Mouse (Mus musculus) olfactory bulb, adult 2 months (tissue): ENCODE data around the gene Ang. TPM values are rescaled to one million over a fixed set of nuclear protein-coding genes. Genes with fewer than 3 reads are reported as not detected.

Source experiments
- H3K27ac ChIP-seq: fragments of 200-500 bp; 2 replicates; pipeline ENCODE4 v1.5.1; 2012; ENCODE audit warnings: low read depth, low read length; ENCODE audit not compliant: insufficient read depth
- H3K4me1 ChIP-seq: fragments of 200-500 bp; 2 replicates; pipeline ENCODE4 v1.6.1; 2012; ENCODE audit warnings: low read length; ENCODE audit not compliant: control insufficient read depth, insufficient read depth
- H3K4me3 ChIP-seq: fragments of 200-500 bp; 2 replicates; pipeline ENCODE4 v1.5.1; 2012; ENCODE audit warnings: mild to moderate bottlenecking, low read depth, low read length, moderate library complexity; ENCODE audit not compliant: insufficient read depth
- CTCF ChIP-seq: fragments of 200-500 bp; IDR thresholded peaks from 2 replicates; pipeline ENCODE4 v1.5.1; 2012; ENCODE audit warnings: low read depth, mild to moderate bottlenecking, low read length, moderate library complexity; ENCODE audit not compliant: insufficient read depth
- POLR2A ChIP-seq: fragments of 200-500 bp; IDR thresholded peaks from 2 replicates; pipeline ENCODE4 v1.6.1; 2012; ENCODE audit warnings: mild to moderate bottlenecking, low read depth, low read length, moderate library complexity; ENCODE audit not compliant: insufficient read depth
- WGBS: fragments of 180-500 bp; shearing (Covaris S2); methylation state at CpG from one replicate; pipeline ENCODE4 v1.1.7; 2018; 5-methylcytosine and 5-hydroxymethylcytosine counted together
- polyA plus RNA-seq: library from polyadenylated mRNA; stranded (reverse); fragments of >200 nt; gene quantifications from 2 replicates; pipeline ENCODE4 v1.2.4, GENCODE M21; 2012; ENCODE audit warnings: low replicate concordance; ENCODE audit not compliant: missing spikeins, insufficient read depth, insufficient read length

Ang gene
- not detected in 2 replicates for polyA plus RNA-seq

DNA sequence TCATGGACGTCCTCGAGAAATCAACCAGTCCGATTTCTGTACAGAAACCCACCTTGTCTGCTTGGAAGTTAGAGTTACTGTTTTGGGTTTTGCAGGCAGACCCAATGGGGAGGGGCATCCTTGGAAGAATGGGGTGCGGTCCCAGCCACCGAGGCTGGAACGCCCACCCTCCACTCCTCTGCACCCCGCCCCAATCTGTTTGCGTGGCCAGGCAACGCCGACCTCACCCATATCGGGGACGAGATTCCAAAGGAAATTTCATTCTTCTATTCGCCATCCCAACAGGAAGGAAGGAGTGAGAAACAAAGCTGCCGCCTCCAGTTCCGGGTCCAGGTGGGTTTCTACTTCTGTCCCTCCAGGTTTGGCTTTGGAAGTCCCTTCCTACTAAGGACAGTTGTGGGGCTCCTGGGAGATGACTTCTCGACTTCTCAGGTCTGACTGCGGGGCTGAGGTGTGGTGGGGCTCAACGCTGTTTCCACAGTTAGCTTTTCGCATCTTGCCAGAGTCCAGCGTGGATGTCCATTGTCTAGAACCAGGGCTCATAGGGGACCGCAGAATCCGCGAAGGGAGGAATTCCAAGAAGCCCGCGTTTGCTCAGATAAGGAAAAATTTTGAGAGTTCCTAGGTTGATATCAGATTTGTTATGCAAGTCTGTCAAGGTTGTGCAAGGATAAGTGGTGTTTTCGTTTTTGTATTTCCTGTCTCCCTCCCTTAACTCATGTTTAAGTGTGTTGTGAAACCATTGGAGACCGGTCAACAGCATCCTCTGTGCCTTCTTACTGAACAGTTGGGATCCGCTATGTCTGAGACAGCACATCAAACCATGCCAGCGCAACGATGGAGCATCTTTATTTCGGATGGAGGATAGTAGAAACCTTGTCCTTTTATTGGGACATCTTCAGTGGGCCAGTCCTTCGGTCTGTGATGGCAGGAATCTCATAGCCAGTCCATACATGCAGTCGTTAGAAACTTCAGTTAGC is at the start of gene Ang, which contains the start of gene Rnase4:
Gene Ang (plus strand): TSS at position 230 of the 980 bp plus-strand sequence.
Gene Rnase4 (plus strand): TSS at position 157 of the 980 bp plus-strand sequence.
- no peak for TF ChIP-seq POLR2A
- no peak for TF ChIP-seq CTCF
- Histone ChIP-seq H3K27ac (peak within 1 kb of the TSS; percentile 53; the same call in 1 of the 2 replicates), H3K4me1 (peaks cover 6% of the 10 kb centered on the region), H3K4me3 (peak within 1 kb of the TSS; percentile 95)
- 11% methylated on average over 33 of the region's 33 CpGs for WGBS

DNA sequence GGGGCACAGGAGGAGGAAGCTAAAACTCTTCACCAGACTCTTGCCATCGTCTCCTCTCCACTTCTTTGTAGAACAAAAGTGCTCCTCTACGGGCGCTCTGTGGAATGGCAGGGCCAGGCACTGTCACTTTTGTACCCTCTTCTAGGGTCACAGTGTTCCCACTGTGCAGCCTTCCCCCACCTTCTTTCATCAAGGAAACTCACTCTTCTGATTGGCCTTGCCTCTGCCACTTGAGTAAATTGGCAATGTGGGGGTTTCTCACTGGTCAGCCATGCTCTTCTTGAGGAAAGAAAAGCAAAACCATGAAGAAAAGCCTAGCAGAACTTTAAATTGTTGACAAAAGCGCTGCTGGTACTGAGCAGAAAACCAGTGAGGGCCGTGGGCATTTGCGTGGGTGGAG is 49.2 kb upstream of the Ang start, which contains the start of gene Rnase9:
Gene Rnase9 (minus strand): TSS at position 101 of the 400 bp plus-strand sequence.
- Histone ChIP-seq H3K4me1 (no peaks in the 10 kb centered on the region), H3K4me3 (no peak within 1 kb of the TSS), H3K27ac (no peak within 1 kb of the TSS)
- 68% methylated on average over 6 of the region's 6 CpGs for WGBS
- no peak for TF ChIP-seq CTCF
- no peak for TF ChIP-seq POLR2A

DNA sequence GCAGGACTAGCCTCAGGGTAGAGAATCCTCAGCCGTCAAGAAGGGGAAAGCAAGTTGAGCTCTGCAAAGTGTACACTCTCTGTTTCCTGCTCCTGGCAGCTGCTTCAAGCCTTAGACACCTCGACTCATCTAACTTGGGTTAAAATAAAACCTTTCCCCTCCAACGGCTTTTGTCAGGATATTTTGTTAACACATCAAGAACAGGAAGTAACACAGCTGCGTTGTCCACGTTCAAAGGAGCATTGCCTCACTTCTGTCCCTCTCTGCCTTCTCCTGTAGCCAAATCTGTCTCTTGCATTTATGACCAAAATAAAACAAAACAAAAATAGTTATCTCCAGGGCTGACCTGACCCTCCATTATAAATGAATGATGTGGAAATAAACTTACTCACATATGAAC is 43.1 kb upstream of the Ang start:
- Histone ChIP-seq H3K27ac (no peak overlapping the region), H3K4me3 (no peak overlapping the region), H3K4me1 (no peaks in the 10 kb centered on the region)
- TF ChIP-seq POLR2A (no peak), CTCF (no peak)
- 55% methylated on average over 5 of the region's 5 CpGs for WGBS

DNA sequence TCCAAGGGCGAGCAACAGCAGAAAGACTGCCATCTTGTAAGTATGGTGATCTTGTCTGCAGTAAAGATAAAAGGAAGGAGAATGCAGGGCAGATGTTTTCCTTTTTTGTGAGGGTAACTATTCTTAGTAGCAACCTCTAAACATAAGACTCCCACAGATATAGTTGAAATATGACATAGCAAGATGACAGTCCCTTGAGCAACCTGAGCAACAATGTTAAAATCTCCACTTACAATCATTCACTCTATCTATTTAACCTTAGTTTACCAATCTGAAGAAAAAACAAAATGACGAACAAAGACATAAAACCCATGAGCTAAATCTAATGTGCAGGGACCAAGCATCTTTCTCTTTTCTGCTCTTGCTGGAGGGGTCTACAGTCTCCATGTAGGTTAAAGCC is 40.9 kb upstream of the Ang start, which contains the start of gene Rnase11:
Gene Rnase11 (minus strand): TSS at position 101 of the 400 bp plus-strand sequence.
- WGBS, result 89% methylated on average over 2 of the region's 2 CpGs
- Histone ChIP-seq H3K4me1 (no peaks in the 10 kb centered on the region), H3K27ac (no peak within 1 kb of the TSS), H3K4me3 (no peak within 1 kb of the TSS)
- TF ChIP-seq POLR2A, result no peak
- TF ChIP-seq CTCF, result no peak

DNA sequence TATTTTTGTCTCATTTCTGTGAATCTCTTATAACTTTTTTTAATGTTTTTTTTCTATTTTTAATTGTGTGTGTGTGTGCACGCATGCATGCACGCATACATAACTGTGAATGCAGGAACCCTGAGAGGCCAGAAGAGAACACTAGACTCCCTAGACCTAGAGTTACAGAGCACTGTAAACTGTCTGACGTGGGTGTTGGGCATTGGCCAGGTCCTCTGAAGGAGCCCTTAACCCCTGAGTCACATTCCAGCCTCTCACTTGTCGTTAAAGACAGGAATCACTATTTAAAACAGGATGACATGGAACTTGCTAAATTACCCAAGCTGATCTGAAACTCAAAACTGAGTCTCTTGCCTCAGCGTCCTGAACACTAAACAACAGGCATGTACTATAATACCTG is 39.0 kb upstream of the Ang start:
- no peaks in the 10 kb centered on the region for H3K4me1 ChIP-seq
- 46% methylated on average over 5 of the region's 5 CpGs for WGBS
- H3K27ac ChIP-seq, result no peak overlapping the region
- TF ChIP-seq POLR2A (no peak), CTCF (no peak)
- no peak overlapping the region for H3K4me3 ChIP-seq

DNA sequence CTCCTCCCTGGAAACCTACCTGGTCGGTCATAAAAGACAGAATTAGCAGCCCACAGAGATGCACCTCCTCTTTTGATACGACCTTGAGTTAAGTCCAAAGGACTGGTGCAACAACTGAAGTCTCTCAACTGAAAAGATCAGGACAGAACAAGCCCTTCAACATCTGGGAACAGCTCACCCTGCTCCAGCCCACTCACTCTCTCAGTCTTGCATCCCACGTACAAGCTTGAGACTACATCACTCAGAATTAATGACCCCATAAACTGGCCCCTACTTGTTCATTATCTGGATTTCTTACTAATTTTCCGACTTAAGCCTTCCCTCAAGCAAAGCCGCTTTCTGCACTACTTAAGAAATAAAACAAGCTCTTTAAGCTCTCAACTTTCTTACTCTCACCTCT is 37.8 kb upstream of the Ang start:
- Histone ChIP-seq H3K27ac (no peak overlapping the region), H3K4me1 (no peaks in the 10 kb centered on the region), H3K4me3 (no peak overlapping the region)
- 58% methylated on average over 5 of the region's 5 CpGs for WGBS
- TF ChIP-seq POLR2A, result no peak
- TF ChIP-seq CTCF, result no peak

DNA sequence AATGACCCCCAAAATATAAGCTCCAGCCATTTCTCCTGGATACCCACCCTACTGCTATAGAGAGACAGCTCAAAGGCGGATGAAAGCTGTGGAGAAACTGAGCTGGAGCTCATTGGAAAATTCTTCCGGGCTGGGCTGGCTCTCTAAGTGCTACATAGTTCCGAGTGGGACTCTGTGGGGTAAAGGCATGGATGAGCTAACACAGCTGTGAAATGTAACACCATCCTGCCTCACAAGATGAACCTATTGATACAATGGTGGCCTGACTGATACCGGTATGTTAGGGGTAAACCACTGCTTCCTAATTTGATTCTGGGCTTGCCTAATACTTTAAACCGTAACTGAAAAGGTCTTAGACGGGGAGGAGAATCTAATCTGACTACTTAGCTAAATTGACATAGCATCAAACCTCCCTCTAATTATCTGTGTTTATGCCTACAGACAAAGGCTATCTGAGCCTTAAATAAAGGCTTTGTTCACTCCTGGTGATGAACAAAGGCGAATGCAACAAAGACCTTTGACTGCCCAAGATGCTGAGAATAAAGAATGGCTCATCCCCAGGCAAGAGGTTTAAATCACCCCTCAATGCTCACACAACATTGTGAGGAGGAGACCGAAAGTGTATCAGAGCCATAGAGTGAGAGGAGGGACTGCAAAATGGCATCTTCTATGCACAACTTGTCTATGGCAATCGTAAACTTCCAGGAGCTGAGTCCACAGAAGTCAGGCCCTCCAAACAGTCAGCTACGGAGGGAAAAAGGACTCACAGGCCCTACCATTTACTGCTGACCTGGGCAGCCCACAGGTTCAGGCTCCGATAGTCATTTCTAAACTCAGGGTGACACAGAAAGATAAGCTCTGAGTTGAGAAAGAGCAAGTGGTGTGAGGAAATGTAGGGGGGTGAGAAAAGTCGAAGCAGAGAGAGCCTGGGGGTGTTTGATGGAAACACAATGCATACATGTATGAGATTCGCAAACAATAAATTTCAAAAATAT is 36.4 kb upstream of the Ang start:
- TF ChIP-seq CTCF, result no peak
- TF ChIP-seq POLR2A, result no peak
- H3K4me1 ChIP-seq, result no peaks in the 10 kb centered on the region
- no peak overlapping the region for H3K27ac ChIP-seq
- no peak overlapping the region for H3K4me3 ChIP-seq
- WGBS, result 52% methylated on average over 13 of the region's 13 CpGs

DNA sequence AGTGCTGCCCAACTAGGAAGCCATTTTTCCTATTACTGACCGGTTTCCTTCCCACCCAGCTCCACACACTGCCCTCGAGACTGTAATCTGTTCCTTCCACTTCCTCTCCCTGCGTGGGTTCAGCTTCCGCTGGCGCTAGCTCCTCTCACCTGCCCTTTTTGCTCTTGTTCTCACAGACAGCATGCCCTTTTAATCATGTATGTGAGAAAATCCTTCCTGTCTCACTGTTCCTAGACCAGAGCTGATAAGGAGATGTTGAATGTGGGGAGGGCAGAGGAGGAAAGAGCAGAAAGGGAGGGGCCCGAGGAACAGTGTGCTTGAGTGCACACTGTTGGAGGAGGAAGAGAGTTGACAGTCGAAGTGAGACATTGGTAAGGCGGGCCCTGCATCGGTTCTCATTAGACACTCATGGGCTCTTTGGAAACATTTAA is 33.5 kb upstream of the Ang start, which contains the start of gene Rnase12:
Gene Rnase12 (minus strand): TSS at position 261 of the 431 bp plus-strand sequence.
- WGBS, result 65% methylated on average over 9 of the region's 9 CpGs
- no peak within 1 kb of the TSS for H3K4me3 ChIP-seq
- TF ChIP-seq CTCF (no peak), POLR2A (no peak)
- no peak within 1 kb of the TSS for H3K27ac ChIP-seq
- H3K4me1 ChIP-seq, result no peaks in the 10 kb centered on the region
